Mouse (Mus musculus) adrenal gland, postnatal 10 days (tissue): ENCODE results near the gene Cntrl. TPM values are rescaled to one million over a fixed set of nuclear protein-coding genes. Genes with fewer than 3 reads are reported as not detected.

ENCODE experiments used
- DNase-seq: peaks from one replicate; pipeline ENCODE4 v3.0.0; 2021; ENCODE audit warnings: mixed read lengths
- total RNA-seq, 2 experiments: library from RNA; stranded (reverse); gene quantifications; 2 replicates each; pipeline ENCODE4 v1.2.3; 2021

Gene Cntrl
- total RNA-seq, 2 experiments from 2014 or later, result 12.6 to 22.7 TPM

DNA sequence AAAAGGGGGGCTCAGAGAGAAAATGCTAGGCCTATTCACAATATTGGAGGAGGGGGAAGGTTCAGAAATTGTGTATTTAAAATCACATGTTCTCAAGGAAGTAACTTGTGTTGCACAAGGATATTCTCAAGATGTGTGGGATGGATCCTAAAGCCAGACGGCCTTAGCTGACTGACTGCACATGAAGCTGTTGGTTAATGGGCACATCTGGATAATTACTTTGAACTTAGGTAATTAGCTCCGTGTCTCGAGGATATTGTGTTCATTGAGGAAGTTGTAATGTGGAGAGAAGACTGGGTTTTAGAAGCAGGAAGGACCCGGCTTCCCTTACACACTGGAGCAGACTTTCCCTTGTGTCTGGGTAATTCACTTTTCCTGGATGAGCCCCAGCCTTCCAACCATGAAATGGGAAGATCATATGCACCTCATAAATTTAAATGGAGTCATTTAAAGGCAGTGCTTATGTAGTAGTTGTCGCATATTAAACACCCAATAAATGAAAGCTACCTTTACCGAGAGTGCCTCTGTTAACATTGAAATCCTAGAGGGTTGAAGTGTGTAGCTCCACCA, 113.6 kb downstream of the Cntrl start:
- DNase-seq, result no peak

DNA sequence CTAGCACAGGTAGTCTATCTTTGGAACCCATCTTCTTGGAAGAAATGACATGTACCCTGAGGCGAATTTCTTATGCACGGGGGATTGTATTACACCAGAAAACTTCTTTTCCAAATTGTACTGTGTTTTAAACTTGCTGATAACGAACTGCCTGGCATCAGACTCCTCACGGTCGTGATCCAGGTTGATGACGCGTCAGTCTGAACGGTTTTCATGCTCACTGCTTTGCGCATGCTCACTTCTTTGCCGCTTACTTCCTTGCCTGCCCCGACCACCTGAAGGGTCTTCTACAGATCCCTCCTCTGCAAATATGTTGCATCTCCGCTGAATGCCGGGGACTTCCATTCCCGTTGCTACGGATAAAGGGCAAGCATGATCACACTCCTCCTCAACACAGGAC, 115.0 kb downstream of the Cntrl start:
- DNase-seq, result no peak

DNA sequence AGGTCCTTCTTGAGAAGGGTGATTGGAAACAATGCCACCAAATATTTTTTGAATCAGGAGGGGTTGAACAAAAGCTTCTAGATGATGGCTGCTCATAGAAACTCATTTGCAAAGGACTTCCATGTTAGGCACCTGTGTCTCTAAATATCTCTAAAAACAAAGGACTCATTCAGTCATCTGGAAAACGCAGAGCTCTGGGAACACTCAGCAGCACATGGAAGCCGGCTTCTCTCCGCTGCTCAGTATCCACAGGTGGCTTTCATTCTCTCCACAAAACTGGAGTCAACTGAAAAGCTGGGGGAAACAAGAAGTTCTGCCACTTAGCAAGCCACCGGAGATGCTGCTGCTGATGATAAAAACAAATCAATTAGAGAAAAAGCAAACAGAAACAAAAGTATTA, 118.9 kb downstream of the Cntrl start:
- DNase-seq, result no peak

Other genes with a start within 250 kb of the Cntrl start
- gene Cutal, start 235.1 kb upstream of the Cntrl start, total RNA-seq, result 10 to 100 TPM in 1 of 2 experiments, 1 to 10 TPM in 1; 4.1 to 11.1 TPM
- 10 to 100 TPM; 29.7 to 38.5 TPM for gene Psmd5, start 234.5 kb upstream of the Cntrl start, total RNA-seq
- 1 to 10 TPM; 5.8 to 7.6 TPM for gene Phf19, start 195.5 kb upstream of the Cntrl start, total RNA-seq
- 1 to 10 TPM; 3.5 to 3.7 TPM for gene Traf1, start 147.7 kb upstream of the Cntrl start, total RNA-seq
- 10 to 100 TPM; 36.3 to 64.6 TPM for gene Hc, start 48.1 kb upstream of the Cntrl start, total RNA-seq
- gene AI182371, start 7.9 kb upstream of the Cntrl start, total RNA-seq, result 10 to 100 TPM; 18.0 to 41.6 TPM
- 100 to 1,000 TPM; 172 to 185 TPM for gene Rab14, start 91.6 kb downstream of the Cntrl start, total RNA-seq
- gene Gsn, start 146.9 kb downstream of the Cntrl start, total RNA-seq, result 100 to 1,000 TPM; 161 to 192 TPM
- 10 to 100 TPM; 69.7 to 83.4 TPM for gene Stom, start 227.5 kb downstream of the Cntrl start, total RNA-seq